Mouse (Mus musculus) natural killer cell, adult 2 months (primary cell): ENCODE results near the gene Gm12117.

Source experiments
- DNase-seq, 2 experiments: peaks; one replicate each; pipeline ENCODE4 v3.0.0; 2022; ENCODE audit warnings: low spot score in 2 of 2

The Gm12117 gene

DNA sequence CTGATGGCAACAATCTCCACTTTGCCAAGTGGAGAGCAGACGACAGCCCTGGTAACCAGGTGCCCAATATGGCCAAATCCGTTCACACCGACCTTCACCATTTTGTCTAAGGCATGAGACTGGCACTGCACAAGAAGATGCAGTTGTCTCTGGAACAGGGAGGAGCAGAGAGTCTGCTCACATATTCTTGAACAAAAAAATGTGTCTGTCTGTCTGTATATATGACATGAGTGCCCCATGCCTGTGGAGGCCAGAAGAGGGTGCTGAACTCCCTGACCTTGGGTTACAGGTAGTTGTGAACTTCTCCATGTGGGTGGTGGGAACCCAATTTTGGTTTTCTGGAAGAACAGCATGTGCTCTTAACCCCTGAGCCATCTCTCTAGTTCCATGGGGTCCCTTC, at the start of gene Gm12117:
TSS of gene Gm12117 (minus strand) at position 101 of the 400 bp plus-strand sequence.
- DNase-seq = no peak

DNA sequence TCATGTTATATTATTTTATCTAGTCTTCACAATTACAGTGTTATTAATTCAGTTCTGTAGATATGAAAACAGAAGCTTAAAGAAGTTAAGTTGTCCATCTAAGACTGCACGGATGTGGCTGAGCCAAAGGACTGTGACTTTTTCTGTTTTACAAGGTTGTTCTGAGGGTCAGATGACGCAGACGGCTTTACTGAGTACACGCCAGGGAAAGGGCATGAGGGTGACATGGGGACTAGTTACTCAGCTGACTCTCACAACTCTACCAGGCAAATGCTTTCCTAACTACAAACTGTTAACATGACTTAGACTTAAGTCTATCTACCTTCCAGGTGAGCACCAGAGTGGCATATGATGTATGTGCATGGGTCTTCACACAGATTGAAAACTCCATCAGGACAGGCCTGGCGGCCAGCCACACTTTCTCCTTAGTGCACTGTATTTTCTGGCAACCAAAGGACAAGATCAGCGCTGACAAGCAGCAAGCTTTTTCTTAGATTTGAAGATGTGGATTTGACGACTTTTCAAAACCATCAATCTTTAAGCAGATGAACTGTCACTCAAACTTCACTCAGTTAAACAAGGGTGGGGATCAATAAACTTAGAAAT, 42.6 kb upstream of the Gm12117 start:
- DNase-seq = no peak

GRCm38 (mm10) chr11:33309566-33309965, 33.0 kb upstream of the Gm12117 start:
- DNase-seq = no peak

- DNase-seq = no peak
These were observed 24.3 kb upstream of the Gm12117 start for GRCm38 (mm10) chr11:33300859-33301258.

DNA sequence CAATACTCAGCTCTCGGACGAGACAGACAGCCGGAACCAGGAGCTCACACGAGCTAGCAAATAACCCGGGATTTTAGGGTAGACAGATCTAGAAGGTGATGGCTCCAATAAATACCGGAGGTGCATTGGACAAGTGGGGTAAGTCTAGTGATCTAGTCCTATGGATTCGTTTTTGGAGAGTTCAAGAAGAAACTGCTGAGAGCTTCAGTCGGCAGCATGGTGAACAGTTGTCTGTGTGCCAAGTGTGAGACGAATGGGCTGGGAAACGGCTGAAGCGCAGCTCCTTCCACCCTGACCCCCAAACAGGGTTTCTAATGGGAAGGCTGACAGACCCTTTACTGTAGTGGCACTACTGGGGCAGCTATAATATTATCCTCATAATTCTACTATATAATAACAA, 22.8 kb upstream of the Gm12117 start:
- no peak for DNase-seq

DNA sequence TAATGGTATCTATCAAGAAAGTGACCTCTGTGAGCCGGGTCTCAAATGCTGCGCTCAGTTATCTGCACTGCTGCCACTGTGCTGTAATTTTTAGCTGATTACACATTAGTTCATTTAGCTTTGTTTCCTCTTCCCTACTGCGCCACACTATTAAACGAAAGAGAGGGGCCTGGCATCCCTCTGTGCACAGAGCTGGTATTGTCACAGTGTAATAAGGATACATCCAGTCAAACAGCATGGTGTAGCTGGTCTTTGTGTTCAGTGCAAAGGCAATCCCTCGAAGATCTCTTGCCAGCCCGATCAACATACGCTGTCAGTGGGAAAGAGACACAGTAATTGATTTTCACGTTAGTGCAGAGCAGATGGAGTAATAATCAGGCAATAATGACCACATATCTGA, 20.6 kb upstream of the Gm12117 start:
- DNase-seq = no peak

GRCm38 (mm10) chr11:33295422-33295821, 18.9 kb upstream of the Gm12117 start:
- DNase-seq = no peak

DNA sequence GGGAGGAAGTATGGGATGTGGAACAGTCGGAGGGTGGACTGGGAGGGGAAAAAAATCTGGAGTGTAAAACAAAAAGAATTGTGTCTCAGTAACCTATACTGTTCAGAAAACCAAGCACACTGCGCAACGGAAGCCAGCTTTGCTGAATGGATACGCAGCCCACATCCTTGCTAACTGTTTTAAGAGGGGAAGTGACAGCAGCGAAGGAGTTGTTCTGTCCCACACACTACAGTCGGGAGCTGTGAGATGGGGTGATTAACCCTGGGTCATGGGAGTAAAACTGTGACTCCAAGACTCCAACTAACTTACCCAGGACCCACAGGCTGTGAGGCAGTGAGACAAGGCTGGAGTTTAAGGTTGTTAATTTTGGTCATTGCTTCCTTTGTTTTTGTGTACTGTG, 17.5 kb upstream of the Gm12117 start:
- DNase-seq = no peak

GRCm38 (mm10) chr11:33278571-33278970, 2.0 kb upstream of the Gm12117 start:
- no peak for DNase-seq

- DNase-seq = no peak
These were observed 1.7 kb downstream of the Gm12117 start for GRCm38 (mm10) chr11:33274816-33275215.

GRCm38 (mm10) chr11:33274294-33274693, 2.2 kb downstream of the Gm12117 start:
- DNase-seq = no peak

GRCm38 (mm10) chr11:33240295-33240694, 36.2 kb downstream of the Gm12117 start:
- DNase-seq = no peak

DNA sequence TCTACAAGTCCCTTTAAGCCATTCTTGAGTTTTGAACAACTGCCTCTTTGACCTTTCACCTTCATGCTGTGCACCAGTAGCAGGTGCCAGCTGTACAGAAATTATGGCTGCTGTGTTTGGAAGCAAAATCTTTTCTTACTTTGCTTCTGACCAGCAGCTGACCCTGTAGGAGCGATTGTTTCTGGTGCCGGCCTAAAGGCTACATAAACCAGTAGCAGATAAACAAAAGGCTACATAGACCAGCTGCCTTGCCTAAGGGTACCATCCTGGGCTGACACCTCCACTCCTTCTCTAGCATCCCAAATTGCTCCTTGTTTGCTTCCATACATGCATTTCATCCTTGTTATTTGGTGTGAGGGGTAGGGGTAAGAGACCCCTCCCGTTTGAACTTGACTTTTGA, 42.4 kb downstream of the Gm12117 start:
- DNase-seq = no peak

- DNase-seq = no peak
These were observed 44.5 kb downstream of the Gm12117 start for GRCm38 (mm10) chr11:33232056-33232455.

DNA sequence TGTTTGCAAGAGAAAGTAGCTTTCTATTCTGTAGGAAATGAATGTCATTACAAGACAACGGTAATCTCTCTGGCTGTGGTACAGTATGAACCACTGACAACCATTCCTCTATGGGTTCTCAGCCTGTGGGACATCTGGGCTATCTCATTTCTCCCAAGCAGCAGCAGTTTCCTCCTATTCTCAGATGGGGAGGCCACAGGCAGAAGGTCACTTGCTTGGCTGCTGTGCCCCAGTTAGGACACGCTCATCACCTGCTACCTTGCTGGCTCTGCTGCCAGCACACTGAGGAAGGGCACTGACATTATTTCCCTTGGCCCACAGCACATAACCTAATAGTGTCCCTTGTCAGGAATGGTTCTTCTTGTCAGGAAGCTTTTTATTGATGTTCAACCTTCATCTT, 48.4 kb downstream of the Gm12117 start:
- no peak for DNase-seq

DNA sequence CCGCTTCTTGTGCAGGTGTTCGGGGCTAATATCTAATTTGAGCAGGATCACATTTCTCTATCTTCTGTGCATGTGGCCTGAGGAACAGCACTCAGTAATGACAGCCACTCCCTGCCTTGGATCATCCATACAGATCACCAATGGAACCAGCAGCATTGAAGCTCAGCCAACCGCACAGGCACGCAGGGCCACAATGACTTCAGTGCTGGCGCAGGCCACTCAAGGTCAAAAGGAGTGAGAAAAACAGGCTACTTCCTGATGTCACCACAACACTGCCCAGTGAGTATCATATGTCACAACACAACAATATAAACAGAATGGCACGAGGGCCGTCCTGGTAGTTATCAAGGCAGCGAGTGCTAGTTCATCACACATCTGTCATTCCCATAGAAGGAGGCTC, 50.0 kb downstream of the Gm12117 start:
- no peak for DNase-seq
